Mouse (Mus musculus) splenic B cell, adult 2 months (primary cell): ENCODE results near the gene Nudt21.
A peak's percentile ranks its signal among the peaks of the same experiment; 100 is the strongest.
"Not testable (repeated sequence)": the region's sequence is repeated elsewhere in the genome, so short reads cannot be mapped to it uniquely, and the experiment has no call there.

Source experiments
- DNase-seq: peaks from one replicate; pipeline ENCODE4 v3.0.0-alpha.2; 2011; ENCODE audit warnings: low read depth, low spot score
- H3K27me3 ChIP-seq: 2 replicates; pipeline ENCODE4 v1.6.1; 2012; ENCODE audit warnings: mild to moderate bottlenecking, low read length, moderate library complexity, mixed read lengths; ENCODE audit not compliant: control insufficient read depth, poor library complexity, insufficient read depth, severe bottlenecking
- H3K36me3 ChIP-seq: 2 replicates; pipeline ENCODE4 v1.6.1; 2012; ENCODE audit warnings: mild to moderate bottlenecking, low read length, moderate library complexity, mixed read lengths; ENCODE audit not compliant: control insufficient read depth, poor library complexity, insufficient read depth, severe bottlenecking

The Nudt21 gene

GRCm38 (mm10) chr8:94036944-94037524, at the start of gene Nudt21, which contains the start of gene Ogfod1:
Gene Nudt21, minus strand, starts transcription at chr8:94037031.
Gene Ogfod1, plus strand, starts transcription at chr8:94037198.
- Histone ChIP-seq H3K27me3 (no peaks in the 10 kb centered on the region), H3K36me3 (no peaks in the 10 kb centered on the region)
- DNase-seq: peak; percentile 99

- H3K27me3 ChIP-seq: no peaks in the 10 kb centered on the region
- DNase-seq: no peak
These were observed 39.8 kb upstream of the Nudt21 start for GRCm38 (mm10) chr8:94076461-94077192.

GRCm38 (mm10) chr8:94068793-94069192, 32.0 kb upstream of the Nudt21 start:
- DNase-seq: no peak
- no peaks in the 10 kb centered on the region for H3K27me3 ChIP-seq
- peaks cover 5% of the 10 kb centered on the region for H3K36me3 ChIP-seq

More at GRCm38 (mm10) chr8:94076461-94077192, 39.8 kb upstream of the Nudt21 start:
- no peaks in the 10 kb centered on the region for H3K36me3 ChIP-seq

GRCm38 (mm10) chr8:94066121-94066863, 29.5 kb upstream of the Nudt21 start:
- Histone ChIP-seq H3K27me3 (no peaks in the 10 kb centered on the region), H3K36me3 (peaks cover 7% of the 10 kb centered on the region)
- no peak for DNase-seq

- Histone ChIP-seq H3K27me3 (no peaks in the 10 kb centered on the region), H3K36me3 (peaks cover 9% of the 10 kb centered on the region)
- peak; percentile 54 for DNase-seq
These were observed 20.5 kb upstream of the Nudt21 start for GRCm38 (mm10) chr8:94057157-94057854.

GRCm38 (mm10) chr8:94052696-94053095, 15.9 kb upstream of the Nudt21 start:
- no peak for DNase-seq
- Histone ChIP-seq H3K27me3 (no peaks in the 10 kb centered on the region), H3K36me3 (peaks cover 10% of the 10 kb centered on the region)

GRCm38 (mm10) chr8:94047845-94048244, 11.0 kb upstream of the Nudt21 start:
- no peak for DNase-seq
- H3K36me3 ChIP-seq: peaks cover 5% of the 10 kb centered on the region; the same call in 1 of the 2 replicates
- H3K27me3 ChIP-seq: no peaks in the 10 kb centered on the region

GRCm38 (mm10) chr8:94037806-94038205, 975 bp upstream of the Nudt21 start:
- H3K27me3 ChIP-seq: no peaks in the 10 kb centered on the region

GRCm38 (mm10) chr8:94036541-94036940, 290 bp downstream of the Nudt21 start:
- DNase-seq: peak; percentile 41

More at GRCm38 (mm10) chr8:94037806-94038205, 975 bp upstream of the Nudt21 start:
- H3K36me3 ChIP-seq: 0 out of 2 replicates have a peak, but pooled peaks cover 2% of the 10 kb centered on the region
- no peak for DNase-seq

GRCm38 (mm10) chr8:94035200-94035599, 1.6 kb downstream of the Nudt21 start:
- no peak for DNase-seq
- H3K27me3 ChIP-seq: no peaks in the 10 kb centered on the region
- peaks cover 2% of the 10 kb centered on the region; the same call in 1 of the 2 replicates for H3K36me3 ChIP-seq

More at GRCm38 (mm10) chr8:94036541-94036940, 290 bp downstream of the Nudt21 start:
- H3K27me3 ChIP-seq, H3K36me3 ChIP-seq: not testable (repeated sequence)

- Histone ChIP-seq H3K36me3 (peaks cover 2% of the 10 kb centered on the region; the same call in 1 of the 2 replicates), H3K27me3 (no peaks in the 10 kb centered on the region)
- no peak for DNase-seq
These were observed 3.2 kb downstream of the Nudt21 start for GRCm38 (mm10) chr8:94033601-94034000.

- peaks cover 3% of the 10 kb centered on the region; the same call in 1 of the 2 replicates for H3K36me3 ChIP-seq
- no peaks in the 10 kb centered on the region for H3K27me3 ChIP-seq
- DNase-seq: no peak
These were observed 7.1 kb downstream of the Nudt21 start for GRCm38 (mm10) chr8:94029701-94030100.

GRCm38 (mm10) chr8:94023916-94024315, 12.9 kb downstream of the Nudt21 start:
- Histone ChIP-seq H3K36me3 (peaks cover 10% of the 10 kb centered on the region), H3K27me3 (no peaks in the 10 kb centered on the region)
- no peak for DNase-seq

GRCm38 (mm10) chr8:94013026-94013612, 23.7 kb downstream of the Nudt21 start:
- no peaks in the 10 kb centered on the region for H3K36me3 ChIP-seq
- DNase-seq: no peak
- no peaks in the 10 kb centered on the region for H3K27me3 ChIP-seq
